Mouse (Mus musculus) CH12.LX (cell line): ENCODE data around the gene Mms19. TPM values are rescaled to one million over a fixed set of nuclear protein-coding genes. Genes with fewer than 3 reads are reported as not detected.

Experiments used
- DNase-seq: peaks from one replicate; pipeline ENCODE4 v3.0.0-alpha.2; 2013; ENCODE audit errors: extremely low read depth
- H3K27ac ChIP-seq: 2 replicates; pipeline ENCODE4 v1.5.1; 2012; ENCODE audit warnings: low read depth, mild to moderate bottlenecking, control low read depth, moderate library complexity; ENCODE audit not compliant: insufficient read depth
- H3K27me3 ChIP-seq: replicated peaks from 2 replicates; pipeline ENCODE3; 2012; ENCODE audit warnings: inconsistent platforms
- H3K36me3 ChIP-seq, 2 experiments: replicated peaks in 1 of 2; 2 replicates each; pipeline versions ENCODE3 to v1.6.1; 2012; ENCODE audit warnings: inconsistent platforms in 1 of 2, low read length in 1 of 2, mild to moderate bottlenecking in 1 of 2, mixed read lengths in 1 of 2, moderate library complexity in 1 of 2; ENCODE audit not compliant: control insufficient read depth in 1 of 2, insufficient read depth in 1 of 2
- H3K4me1 ChIP-seq, 2 experiments: 2 replicates each; pipeline ENCODE4 v1.6.1; 2012; ENCODE audit warnings: inconsistent platforms in 1 of 2, moderate library complexity in 1 of 2; ENCODE audit not compliant: insufficient read depth in 2 of 2, control insufficient read depth in 1 of 2
- H3K4me2 ChIP-seq: 2 replicates; pipeline ENCODE4 v1.6.1; 2012; ENCODE audit warnings: low read depth, mild to moderate bottlenecking, control low read depth; ENCODE audit not compliant: poor library complexity, insufficient read depth, severe bottlenecking
- H3K4me3 ChIP-seq, 3 experiments: fragments of 150-350 bp in 1 of 3; sonication (generic) in 1 of 3; replicated peaks in 1 of 3; 2 replicates each; pipeline versions ENCODE3 to v1.5.1; 2011 to 2012; ENCODE audit warnings: low read depth in 2 of 3, low read length in 2 of 3, mild to moderate bottlenecking in 2 of 3, moderate library complexity in 2 of 3, control low read depth in 1 of 3, improper control_type of control experiment in 1 of 3, inconsistent platforms in 1 of 3, mixed read lengths in 1 of 3; ENCODE audit not compliant: poor library complexity in 1 of 3
- H3K79me2 ChIP-seq: replicated peaks from 2 replicates; pipeline ENCODE4 v1.6.1; 2012; ENCODE audit warnings: mild to moderate bottlenecking, moderate library complexity; ENCODE audit not compliant: control insufficient read depth, poor library complexity, insufficient read depth, severe bottlenecking; ENCODE audit errors: extremely low read depth
- H3K9ac ChIP-seq: 2 replicates; pipeline ENCODE4 v1.6.1; 2012; ENCODE audit warnings: low read depth, mild to moderate bottlenecking, control low read depth, moderate library complexity; ENCODE audit not compliant: insufficient read depth
- H3K9me3 ChIP-seq: replicated peaks from 2 replicates; pipeline ENCODE3; 2012; ENCODE audit warnings: low read length, inconsistent platforms, mixed read lengths
- CHD1 ChIP-seq: IDR thresholded peaks from 2 replicates; pipeline ENCODE4 v1.6.1; 2012; ENCODE audit warnings: low read depth, low read length, improper control_type of control experiment, inconsistent platforms
- CHD2 ChIP-seq: IDR thresholded peaks from 2 replicates; pipeline ENCODE4 v1.6.1; 2011; ENCODE audit warnings: low read length, improper control_type of control experiment
- E2F4 ChIP-seq: IDR thresholded peaks from 2 replicates; pipeline ENCODE4 v1.6.1; 2011; ENCODE audit warnings: low read depth, low read length, improper control_type of control experiment; ENCODE audit not compliant: insufficient replicate concordance
- ELF1 ChIP-seq: IDR thresholded peaks from 2 replicates; pipeline ENCODE4 v1.6.1; 2014; ENCODE audit warnings: low read depth, mild to moderate bottlenecking, inconsistent platforms, low read length, improper control_type of control experiment
- ETS1 ChIP-seq: conservative IDR thresholded peaks from 2 replicates; pipeline ENCODE4 v1.6.1; 2012; ENCODE audit warnings: low read depth, mild to moderate bottlenecking, inconsistent platforms, low read length, improper control_type of control experiment, moderate library complexity
- JUN ChIP-seq: IDR thresholded peaks from 2 replicates; pipeline ENCODE4 v1.6.1; 2011; ENCODE audit warnings: low read depth, mild to moderate bottlenecking, low read length, improper control_type of control experiment, moderate library complexity; ENCODE audit not compliant: insufficient read depth
- MAFK ChIP-seq: IDR thresholded peaks from 2 replicates; pipeline ENCODE4 v1.6.1; 2011; ENCODE audit warnings: low read length, improper control_type of control experiment; ENCODE audit not compliant: insufficient replicate concordance
- MEF2A ChIP-seq: IDR thresholded peaks from 2 replicates; pipeline ENCODE4 v1.6.1; 2014; ENCODE audit warnings: low read depth, mild to moderate bottlenecking, inconsistent platforms, low read length, improper control_type of control experiment, borderline replicate concordance
- NELFE ChIP-seq: IDR thresholded peaks from 2 replicates; pipeline ENCODE4 v1.6.1; 2011; ENCODE audit warnings: low read depth, low read length, improper control_type of control experiment
- PAX5 ChIP-seq: IDR thresholded peaks from 2 replicates; pipeline ENCODE4 v1.6.1; 2012; ENCODE audit warnings: low read length, inconsistent platforms, mixed read lengths
- POLR2A ChIP-seq: IDR thresholded peaks from 2 replicates; pipeline ENCODE4 v1.6.1; 2011; ENCODE audit warnings: low read depth, mild to moderate bottlenecking, improper control_type of control experiment, low read length
- POLR2AphosphoS2 ChIP-seq: IDR thresholded peaks from 2 replicates; pipeline ENCODE4 v1.6.1; 2011; ENCODE audit warnings: low read depth, low read length, improper control_type of control experiment
- ZC3H11A ChIP-seq: IDR thresholded peaks from 2 replicates; pipeline ENCODE4 v1.6.1; 2012; ENCODE audit warnings: low read depth, mild to moderate bottlenecking, inconsistent platforms, low read length, improper control_type of control experiment
- dilution Hi-C: fragments of 300-500 bp; cut with MboI; formaldehyde crosslinking; loops from 2 replicates; pipeline ENCODE4 v1.14.3; 2020; ENCODE audit warnings: low sequenced_read_pairs; ENCODE audit not compliant: extremely low pct_unique_long_range_greater_than_20kb, extremely low pct_ligation_motif_present
- in situ Hi-C: fragments of 300-500 bp; cut with MboI; formaldehyde crosslinking; loops from 3 replicates; pipeline ENCODE4 v1.14.3; 2019; ENCODE audit warnings: low sequenced_read_pairs, low pct_ligation_motif_present, low pct_unique_long_range_greater_than_20kb, mixed read lengths
- polyA plus RNA-seq: library from polyadenylated mRNA; unstranded; fragments of >175 nt; gene quantifications from 2 replicates; pipeline ENCODE4 v1.2.1, GENCODE M21; 2012; ENCODE audit warnings: low read depth; ENCODE audit not compliant: insufficient read length
- total RNA-seq, 2 experiments: library from RNA; depleted of rRNA; stranded (reverse); fragments of 300-350 nt in 1 of 2; fragments of >200 nt in 1 of 2; gene quantifications; 2 replicates each; pipeline ENCODE4 v1.2.3; 2012 to 2014

Gene Mms19
- total and polyA plus RNA-seq, 3 experiments, result 32.1 to 46.3 (median 43.3) TPM

GRCm38 (mm10) chr19:41995483-41995882 lies 14.5 kb upstream of the Mms19 start:
- H3K4me3 ChIP-seq, result no peak overlapping the region
- DNase-seq, result no peak
- H3K9ac ChIP-seq, result no peak overlapping the region
- H3K4me1 ChIP-seq, result peaks cover 0 to 6% of the 10 kb centered on the region in 2 experiments; a peak in 1 of 4 replicates
- dilution Hi-C loops (no loop called here), in situ Hi-C loops (no loop called here)
- no peaks in the 10 kb centered on the region for H3K9me3 ChIP-seq
- H3K27ac ChIP-seq, result no peak overlapping the region
- H3K79me2 ChIP-seq, result no peaks in the 10 kb centered on the region
- H3K27me3 ChIP-seq, result no peaks in the 10 kb centered on the region
- H3K4me2 ChIP-seq, result no peak overlapping the region
- H3K36me3 ChIP-seq, result no peaks in the 10 kb centered on the region
- no peak for TF ChIP-seq ZC3H11A
- no peak for TF ChIP-seq MEF2A

DNA sequence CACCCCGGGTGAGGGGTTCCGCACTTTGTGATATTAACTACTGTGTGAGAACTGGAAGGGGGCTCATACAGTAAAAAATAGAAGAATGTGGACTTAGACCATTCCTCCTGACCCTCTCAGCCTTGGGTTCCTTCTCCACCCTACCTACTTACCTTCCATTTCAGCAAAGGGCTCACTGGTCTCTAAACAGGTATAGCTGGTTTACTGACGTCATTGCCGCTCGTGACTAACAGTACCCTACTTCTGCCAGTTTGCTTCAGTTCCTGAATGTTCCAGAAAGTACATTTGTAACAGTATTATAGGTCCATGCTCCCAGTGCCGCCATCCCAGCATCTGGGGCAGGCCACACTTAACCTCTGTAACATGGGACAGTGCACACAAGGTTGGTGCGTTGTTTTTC lies 13.1 kb upstream of the Mms19 start:
- no peak overlapping the region for H3K4me3 ChIP-seq
- H3K4me1 ChIP-seq, result peaks cover 0 to 6% of the 10 kb centered on the region in 2 experiments; a peak in 1 of 4 replicates

GRCm38 (mm10) chr19:41993484-41993883 lies 12.5 kb upstream of the Mms19 start:
- no peak overlapping the region for H3K4me3 ChIP-seq
- dilution Hi-C loops (no loop called here), in situ Hi-C loops (no loop called here)

More for the DNA sequence above, 13.1 kb upstream of the Mms19 start:
- no peak for DNase-seq
- no peaks in the 10 kb centered on the region for H3K79me2 ChIP-seq
- no peak overlapping the region for H3K9ac ChIP-seq
- H3K36me3 ChIP-seq, result no peaks in the 10 kb centered on the region
- dilution Hi-C loops, result no loop called here
- in situ Hi-C loops, result no loop called here
- no peaks in the 10 kb centered on the region for H3K27me3 ChIP-seq
- no peak overlapping the region for H3K4me2 ChIP-seq
- no peaks in the 10 kb centered on the region for H3K9me3 ChIP-seq
- no peak for TF ChIP-seq POLR2AphosphoS2
- TF ChIP-seq MAFK, result no peak
- no peak for TF ChIP-seq ELF1
- TF ChIP-seq ETS1, result no peak
- no peak for TF ChIP-seq JUN
- TF ChIP-seq NELFE, result no peak
- no peak for TF ChIP-seq CHD2
- no peak for TF ChIP-seq POLR2A
- no peak overlapping the region for H3K27ac ChIP-seq

More at GRCm38 (mm10) chr19:41993484-41993883, 12.5 kb upstream of the Mms19 start:
- TF ChIP-seq ZC3H11A, result no peak
- TF ChIP-seq PAX5, result no peak
- no peak for TF ChIP-seq E2F4
- no peak for TF ChIP-seq CHD1
- no peak overlapping the region for H3K4me2 ChIP-seq
- H3K9me3 ChIP-seq, result no peaks in the 10 kb centered on the region
- no peak overlapping the region for H3K9ac ChIP-seq
- no peak overlapping the region for H3K27ac ChIP-seq
- no peaks in the 10 kb centered on the region for H3K36me3 ChIP-seq
- H3K27me3 ChIP-seq, result no peaks in the 10 kb centered on the region
- no peaks in the 10 kb centered on the region for H3K79me2 ChIP-seq
- H3K4me1 ChIP-seq, result peaks cover 0 to 6% of the 10 kb centered on the region in 2 experiments; a peak in 1 of 4 replicates
- DNase-seq, result no peak
